Mouse (Mus musculus) left cerebral cortex, adult 2 months (tissue): ENCODE data around the gene Phf8. TPM values are rescaled to one million over a fixed set of nuclear protein-coding genes. Genes with fewer than 3 reads are reported as not detected.

Source experiments
- DNase-seq, 2 experiments: peaks; one replicate each; pipeline ENCODE4 v3.0.0; 2021 to 2022; ENCODE audit warnings: low spot score in 2 of 2, mixed read lengths in 1 of 2; ENCODE audit errors: extremely low spot score in 1 of 2
- H3K27ac ChIP-seq: fragments of 200-600 bp; 2 replicates; pipeline ENCODE4 v1.8.1; 2022
- H3K4me3 ChIP-seq: fragments of 200-600 bp; 2 replicates; pipeline ENCODE4 v1.8.1; 2022
- CTCF ChIP-seq: fragments of 200-600 bp; IDR thresholded peaks from 2 replicates; pipeline ENCODE4 v1.8.1; 2022; ENCODE audit warnings: antibody characterized with exemption, mild to moderate bottlenecking, moderate library complexity
- intact Hi-C: fragments of 180-260 bp; cut with DNase I; formaldehyde crosslinking; loops from one replicate; pipeline ENCODE4 v1.15.1; 2025
- total RNA-seq, 2 experiments: library from RNA; stranded (reverse); gene quantifications; 2 replicates each; pipeline ENCODE4 v1.2.3; 2021

Phf8 gene
- total RNA-seq, 2 experiments from 2014 or later: 30.7 to 33.0 TPM

DNA sequence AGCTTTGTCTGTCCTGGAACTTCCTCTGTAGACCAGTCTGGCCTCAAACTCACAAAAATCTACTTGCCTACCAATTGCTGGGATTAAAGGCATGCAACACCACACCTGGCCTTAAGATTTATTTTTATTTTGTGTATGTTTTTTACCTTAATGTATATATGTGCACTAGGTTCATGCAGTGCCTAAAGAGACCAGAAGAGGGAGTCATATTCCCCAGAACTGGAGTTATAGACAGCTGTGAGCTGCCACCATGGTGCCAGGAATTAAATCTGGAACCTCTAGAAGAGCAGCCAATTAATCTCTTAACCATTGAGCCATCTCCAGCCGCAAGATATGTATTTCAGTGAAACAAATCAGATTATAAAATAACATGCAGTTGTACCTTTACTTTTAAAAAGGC, 54.7 kb downstream of the Phf8 start:
- TF ChIP-seq CTCF: peak; percentile 22
- no peak for DNase-seq
- no peak overlapping the region for H3K27ac ChIP-seq
- intact Hi-C loops: no loop called here
- H3K4me3 ChIP-seq: no peak overlapping the region

DNA sequence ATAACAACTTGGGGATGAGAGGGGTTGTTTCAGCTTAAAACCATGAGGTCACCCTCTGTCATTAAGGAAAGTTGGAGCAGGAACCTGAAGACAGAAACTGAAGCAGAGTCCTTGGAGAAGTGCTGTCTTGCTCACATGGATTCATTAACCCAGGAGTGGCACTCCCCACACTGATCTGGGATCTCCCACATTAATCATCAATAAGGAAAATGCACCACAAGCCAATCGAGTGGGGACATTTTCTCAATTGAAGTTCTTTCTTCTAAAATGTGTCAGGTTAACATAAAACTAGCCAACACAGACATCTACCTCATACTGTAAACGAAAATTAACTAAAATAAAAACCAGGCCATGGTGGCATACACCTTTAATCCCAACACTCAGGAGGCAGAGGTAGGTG, 122.9 kb downstream of the Phf8 start:
- Histone ChIP-seq H3K27ac (no peak overlapping the region), H3K4me3 (no peak overlapping the region)
- TF ChIP-seq CTCF: no peak
- intact Hi-C loops: no loop called here
- no peak for DNase-seq

DNA sequence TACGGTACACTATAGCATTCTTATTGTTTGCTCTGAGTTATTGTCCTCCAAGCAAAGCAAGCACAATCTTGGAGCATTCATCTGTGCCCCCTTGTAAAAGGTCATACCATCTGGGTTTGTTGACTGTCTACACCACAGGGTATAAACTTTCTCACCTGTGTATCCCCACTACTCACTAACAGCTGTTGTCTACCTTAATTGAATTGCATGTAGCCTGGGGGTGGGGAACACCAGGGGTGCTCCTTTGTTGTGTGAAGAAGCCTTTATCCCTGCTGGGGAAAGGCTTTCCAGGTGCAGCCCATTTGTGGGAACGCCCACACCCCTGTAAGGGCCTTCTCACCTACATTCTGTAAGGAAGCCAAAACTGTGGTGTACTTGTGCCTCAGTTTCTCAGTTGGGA, 133.3 kb downstream of the Phf8 start:
- intact Hi-C loops: no loop called here
- TF ChIP-seq CTCF: no peak
- Histone ChIP-seq H3K27ac (no peak overlapping the region), H3K4me3 (no peak overlapping the region)
- DNase-seq: no peak

DNA sequence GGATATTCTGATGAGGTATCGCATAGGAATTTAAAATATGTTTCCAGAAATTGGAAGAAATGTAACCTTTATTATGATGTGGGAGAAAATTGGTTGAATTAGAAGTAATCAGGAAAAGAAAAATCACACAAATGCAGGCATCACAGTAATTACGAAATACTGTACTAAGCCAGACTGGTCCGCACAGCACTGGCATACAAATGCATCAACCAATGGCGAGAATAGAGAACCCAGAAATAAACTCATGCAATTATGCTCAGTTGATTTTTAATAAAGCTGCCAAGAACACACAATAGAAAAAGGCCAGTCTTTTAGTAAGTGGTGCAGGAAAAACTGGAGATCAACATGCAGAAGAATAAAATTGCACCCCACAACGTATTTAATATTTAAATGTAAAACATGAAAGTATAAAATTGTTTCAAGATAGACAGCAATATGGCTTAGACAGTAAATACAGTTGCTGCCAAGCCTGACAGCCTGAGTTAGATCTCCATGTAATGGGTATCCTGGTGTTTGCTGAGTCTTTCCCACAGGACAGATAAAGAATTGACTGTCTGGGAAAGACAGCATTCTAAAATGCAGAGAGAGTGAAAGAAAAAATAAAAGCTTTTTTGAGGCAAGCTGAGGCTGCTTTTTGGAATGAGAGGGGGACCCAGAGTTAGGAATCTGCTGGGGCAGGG, 154.2 kb downstream of the Phf8 start:
- H3K4me3 ChIP-seq: no peak overlapping the region
- intact Hi-C loops: no loop called here
- no peak for DNase-seq
- TF ChIP-seq CTCF: no peak
- H3K27ac ChIP-seq: no peak overlapping the region

Other genes starting within 250 kb of the Phf8 start
- 10 to 100 TPM; 40.8 to 43.3 TPM for gene Fam120c, start 176.5 kb upstream of the Phf8 start, total RNA-seq